In the genomic region with DNA sequence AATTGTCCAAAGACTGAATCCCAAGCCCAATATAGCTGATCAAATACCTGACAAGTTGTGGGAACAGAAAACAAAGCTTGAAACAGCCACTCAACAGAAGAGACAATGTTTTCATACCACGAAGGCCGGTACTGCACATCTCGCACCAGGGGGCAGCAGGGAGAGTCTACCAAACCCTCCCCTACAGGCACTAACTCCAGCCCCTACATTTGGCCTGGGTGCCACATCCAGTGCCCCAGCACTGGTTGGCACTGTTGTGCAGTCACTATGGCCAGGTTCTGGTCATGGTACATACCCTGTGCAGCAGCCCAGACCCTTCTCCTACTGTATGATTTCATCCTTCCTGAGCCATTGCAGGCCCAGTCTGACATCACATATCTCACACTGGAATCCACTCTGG, we compare ENCODE assay signal across 18 mouse cellular contexts. TPM values are rescaled to one million over a fixed set of nuclear protein-coding genes. Genes with fewer than 3 reads are reported as not detected.
A peak's percentile ranks its signal among the peaks of the same experiment; 100 is the strongest.
DNase-seq lines count a peak whose midpoint lies in the region; ATAC-seq and TF ChIP-seq lines count a peak whose summit lies in the region.
"Had no signal": no experiment of that assay in that cellular context is flagged by ENCODE, and none has a peak within 500 bp of the region (broad histone marks: within the 10 kb centered on the region; RNA-seq: fewer than 3 reads in every experiment).

No protein-coding gene starts in this region.

- H3K4me2 ChIP-seq in heart, postnatal 0 days (ENCODE audit: low read depth, low read length), result no peak overlapping the region
- H3K4me2 ChIP-seq in lung, postnatal 0 days (replicated peaks; ENCODE audit: low read depth, low read length), result no peak overlapping the region
- H3K4me2 ChIP-seq: embryonic facial prominence, embryonic 12.5 days; limb, embryonic 15.5 days had no signal

- no peaks in the 10 kb centered on the region for H3K27me3 ChIP-seq in heart, postnatal 0 days (ENCODE audit: control insufficient read depth, insufficient read depth, low read length)
- H3K27me3 ChIP-seq in lung, postnatal 0 days (replicated peaks; ENCODE audit: insufficient read depth, low read length), result no peaks in the 10 kb centered on the region
- H3K27me3 ChIP-seq: embryonic facial prominence, embryonic 12.5 days; limb, embryonic 15.5 days had no signal

- no peak for DNase-seq in heart, postnatal 0 days (ENCODE audit: low spot score)
- DNase-seq in heart, adult 18-20 months, result no peak
- DNase-seq in lung, postnatal 0 days (ENCODE audit: low spot score), result no peak
- DNase-seq in lung, postnatal 36 days, result no peak
- no peak for DNase-seq in ovary, postnatal 10 days (ENCODE audit: low spot score)
- DNase-seq in layer of hippocampus, postnatal 14 days (ENCODE audit: low spot score in 2 of 2), result no peak
- DNase-seq: cerebellum, postnatal 25 days; heart, postnatal 36 days had no signal

- no peaks in the 10 kb centered on the region for H3K9me3 ChIP-seq in heart, postnatal 0 days (replicated peaks; ENCODE audit: control insufficient read depth, low read length)
- no peaks in the 10 kb centered on the region for H3K9me3 ChIP-seq in lung, postnatal 0 days (ENCODE audit: low read length)
- H3K9me3 ChIP-seq: embryonic facial prominence, embryonic 12.5 days; limb, embryonic 15.5 days had no signal

- 84% methylated on average over 3 of the region's 3 CpGs for whole genome bisulfite sequencing in heart, postnatal 0 days
- WGBS in lung, postnatal 0 days, result 75% methylated on average over 3 of the region's 3 CpGs

- H3K4me1 ChIP-seq in heart, postnatal 0 days (ENCODE audit: control insufficient read depth, insufficient read depth), result no peaks in the 10 kb centered on the region
- no peaks in the 10 kb centered on the region for H3K4me1 ChIP-seq in lung, postnatal 0 days (ENCODE audit: insufficient read depth, low read depth, low read length)
- H3K4me1 ChIP-seq: embryonic facial prominence, embryonic 12.5 days; limb, embryonic 15.5 days had no signal

- no peak for TF ChIP-seq EP300 in heart, postnatal 0 days (IDR thresholded peaks at IDR 0.05; ENCODE audit: low read depth)
- TF ChIP-seq EP300 in lung, postnatal 0 days (IDR thresholded peaks at IDR 0.05), result no peak

- TF ChIP-seq CTCF in heart, postnatal 0 days (IDR thresholded peaks at IDR 0.05; ENCODE audit: low read depth), result peak; percentile 17; the same call in 1 of the 2 replicates
- peak; percentile 46; the same call in 1 of the 2 replicates for TF ChIP-seq CTCF in lung, postnatal 0 days (IDR thresholded peaks at IDR 0.05)

- no peak overlapping the region for H3K27ac ChIP-seq in heart, postnatal 0 days (ENCODE audit: low read depth)
- H3K27ac ChIP-seq in lung, postnatal 0 days (ENCODE audit: low read length), result no peak overlapping the region
- H3K27ac ChIP-seq: embryonic facial prominence, embryonic 12.5 days; limb, embryonic 15.5 days had no signal

- ATAC-seq in heart, postnatal 0 days (ENCODE audit: insufficient read depth, low read depth), result no peak
- ATAC-seq in lung, postnatal 0 days, result no peak
- ATAC-seq in common myeloid progenitor, adult 5-6 weeks (replicated peaks; ENCODE audit: low read depth, poor library complexity, severe bottlenecking), result peak; percentile 56; the same call in 1 of the 2 replicates
- ATAC-seq in megakaryocyte-erythroid progenitor cell, adult 5-6 weeks (replicated peaks; ENCODE audit: low FRiP score, low TSS enrichment, poor library complexity, severe bottlenecking), result peak; percentile 69; the same call in 1 of the 2 replicates

- H3K9ac ChIP-seq in heart, postnatal 0 days (replicated peaks; ENCODE audit: low read depth, low read length), result no peak overlapping the region
- no peak overlapping the region for H3K9ac ChIP-seq in lung, postnatal 0 days (replicated peaks; ENCODE audit: low read depth)
- H3K9ac ChIP-seq: embryonic facial prominence, embryonic 12.5 days; limb, embryonic 15.5 days had no signal

- no peaks in the 10 kb centered on the region for H3K36me3 ChIP-seq in heart, postnatal 0 days (replicated peaks; ENCODE audit: control insufficient read depth, insufficient read depth, low read length)
- no peaks in the 10 kb centered on the region for H3K36me3 ChIP-seq in lung, postnatal 0 days (ENCODE audit: insufficient read depth, low read length)
- H3K36me3 ChIP-seq: embryonic facial prominence, embryonic 12.5 days; limb, embryonic 15.5 days had no signal

- H3K4me3 ChIP-seq in heart, postnatal 0 days (ENCODE audit: low read depth, low read length), result no peak overlapping the region
- H3K4me3 ChIP-seq in lung, postnatal 0 days (ENCODE audit: low read depth, low read length), result no peak overlapping the region
- H3K4me3 ChIP-seq: embryonic facial prominence, embryonic 12.5 days; limb, embryonic 15.5 days had no signal

RNA-seq across cellular contexts. Expression of a gene that starts 31.1 kb away (rescaled TPM):
- 0.50 and 1.2 TPM in 2 replicates for total RNA-seq in heart, postnatal 0 days (2014; rRNA removed; ENCODE audit: low replicate concordance)
- 0.12 and 0.22 TPM in 2 replicates for polyA plus RNA-seq in heart, postnatal 0 days (2015; fragmentation: Nextera tagmentation; extraction: Ambion mirVana)
- under 1 TPM; 0.15 to 0.33 TPM for total RNA-seq in heart, adult 18-20 months (2021)
- 7.3 and 12.0 TPM in 2 replicates for polyA plus RNA-seq in lung, postnatal 0 days (2015; fragmentation: Nextera tagmentation; extraction: Ambion mirVana)
- total RNA-seq in common myeloid progenitor, adult 5-6 weeks (2017), result 6.8 and 10.3 TPM in 2 replicates
- total RNA-seq in megakaryocyte-erythroid progenitor cell, adult 5-6 weeks (2014; fragmentation: Nextera tagmentation), result 50.4 and 51.5 TPM in 2 replicates
- total RNA-seq in megakaryocyte-erythroid progenitor cell, adult 5-6 weeks (2017), result 14.3 and 29.1 TPM in 2 replicates
- total RNA-seq in layer of hippocampus, postnatal 14 days (2021), result 1 to 10 TPM; 4.7 to 5.0 TPM

RNA-seq across cellular contexts. Expression of a gene that starts 31.5 kb away (rescaled TPM):
- total RNA-seq in heart, postnatal 0 days (2014; rRNA removed; ENCODE audit: low replicate concordance), result 16.3 and 46.8 TPM in 2 replicates
- 7.5 and 8.2 TPM in 2 replicates for polyA plus RNA-seq in heart, postnatal 0 days (2015; fragmentation: Nextera tagmentation; extraction: Ambion mirVana)
- total RNA-seq in heart, adult 18-20 months (2021), result 1 to 10 TPM; 8.3 to 9.6 TPM
- 13.3 and 13.6 TPM in 2 replicates for polyA plus RNA-seq in lung, postnatal 0 days (2015; fragmentation: Nextera tagmentation; extraction: Ambion mirVana)
- 10.0 and 14.1 TPM in 2 replicates for total RNA-seq in common myeloid progenitor, adult 5-6 weeks (2017)
- 15.7 and 19.1 TPM in 2 replicates for total RNA-seq in megakaryocyte-erythroid progenitor cell, adult 5-6 weeks (2014; fragmentation: Nextera tagmentation)
- 19.9 and 22.9 TPM in 2 replicates for total RNA-seq in megakaryocyte-erythroid progenitor cell, adult 5-6 weeks (2017)
- total RNA-seq in layer of hippocampus, postnatal 14 days (2021), result 10 to 100 TPM; 28.4 to 34.9 TPM

RNA-seq across cellular contexts. Expression of a gene that starts 59.4 kb away (rescaled TPM):
- not detected in 2 replicates for total RNA-seq in heart, postnatal 0 days (2014; rRNA removed; ENCODE audit: low replicate concordance)
- polyA plus RNA-seq in heart, postnatal 0 days (2015; fragmentation: Nextera tagmentation; extraction: Ambion mirVana), result not detected in 2 replicates
- total RNA-seq in heart, adult 18-20 months (2021), result not detected
- polyA plus RNA-seq in lung, postnatal 0 days (2015; fragmentation: Nextera tagmentation; extraction: Ambion mirVana), result not detected in 2 replicates
- total RNA-seq in common myeloid progenitor, adult 5-6 weeks (2017), result not detected in 2 replicates
- total RNA-seq in megakaryocyte-erythroid progenitor cell, adult 5-6 weeks (2014; fragmentation: Nextera tagmentation), result not detected in 2 replicates
- total RNA-seq in megakaryocyte-erythroid progenitor cell, adult 5-6 weeks (2017), result not detected in 2 replicates
- not detected for total RNA-seq in layer of hippocampus, postnatal 14 days (2021)
- total RNA-seq: adrenal gland, postnatal 4 days; heart, postnatal 36 days; megakaryocyte, adult 5-6 weeks had no signal
- polyA plus RNA-seq: C2C12; embryonic facial prominence, embryonic 12.5 days; forebrain, embryonic 11.5 days; intestine, embryonic 14.5 days; large intestine, adult 2 months; limb, embryonic 15.5 days had no signal

Comparison
In these comparisons a context has a peak if more than half of its experiments do, and no peak if none do; other contexts are left out.
1. ATAC-seq: peak in common myeloid progenitor, adult 5-6 weeks (single experiment) and megakaryocyte-erythroid progenitor cell, adult 5-6 weeks (single experiment); none in heart, postnatal 0 days (single experiment) and lung, postnatal 0 days (single experiment).